Mouse (Mus musculus): ENCODE data around the gene Pitpnm3. TPM values are rescaled to one million over a fixed set of nuclear protein-coding genes. Genes with fewer than 3 reads are reported as not detected.
"Not testable (repeated sequence)": the region's sequence is repeated elsewhere in the genome, so short reads cannot be mapped to it uniquely, and the experiment has no call there.

Gene Pitpnm3
- not detected in 2 replicates for total RNA-seq (2015; ENCODE audit: low replicate concordance)
- total RNA-seq (2017; ENCODE audit: low replicate concordance), result not detected in 2 replicates

DNA sequence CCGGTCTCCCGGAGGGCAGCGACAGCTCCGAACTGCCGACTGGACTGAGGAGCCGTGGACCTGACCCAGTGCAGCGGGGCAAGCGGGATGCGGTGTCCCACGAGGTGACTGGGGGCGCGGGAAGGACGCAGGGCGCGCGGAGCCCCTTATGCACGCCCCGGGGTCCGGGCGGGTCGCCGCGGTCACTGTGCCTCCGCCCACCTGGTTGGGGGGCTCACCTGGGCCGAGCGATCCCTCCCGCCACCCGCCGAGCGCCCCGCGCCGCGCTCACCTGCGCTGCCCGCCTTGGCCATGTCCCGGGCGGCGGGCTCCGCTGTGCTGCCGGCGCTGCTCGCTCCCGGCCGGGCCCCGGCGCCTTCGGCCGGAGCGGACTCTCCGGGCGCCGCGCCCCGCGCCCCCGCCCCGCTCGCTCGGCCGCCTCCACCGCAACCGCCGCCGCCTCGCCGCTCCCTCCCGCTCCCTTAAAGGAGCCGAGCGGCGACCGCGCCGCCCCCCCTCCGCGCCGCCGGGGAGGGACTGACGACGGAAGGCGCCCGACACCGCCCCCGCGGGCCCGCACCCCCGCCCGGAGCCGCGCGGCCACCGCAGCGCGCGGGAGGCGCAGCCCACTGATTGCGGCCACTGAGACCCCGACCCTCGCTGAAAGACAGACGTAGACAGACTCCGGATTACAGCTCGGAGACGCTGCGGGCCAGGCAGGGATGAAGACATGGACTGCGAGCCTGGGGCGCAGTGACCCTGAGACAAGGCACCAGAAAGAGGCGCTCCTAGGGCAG lies at the start of gene Pitpnm3:
TSS of gene Pitpnm3 (minus strand) at position 396 of the 776 bp plus-strand sequence.
- no peak for ATAC-seq (replicated peaks; ENCODE audit: low FRiP score, poor library complexity, severe bottlenecking)

DNA sequence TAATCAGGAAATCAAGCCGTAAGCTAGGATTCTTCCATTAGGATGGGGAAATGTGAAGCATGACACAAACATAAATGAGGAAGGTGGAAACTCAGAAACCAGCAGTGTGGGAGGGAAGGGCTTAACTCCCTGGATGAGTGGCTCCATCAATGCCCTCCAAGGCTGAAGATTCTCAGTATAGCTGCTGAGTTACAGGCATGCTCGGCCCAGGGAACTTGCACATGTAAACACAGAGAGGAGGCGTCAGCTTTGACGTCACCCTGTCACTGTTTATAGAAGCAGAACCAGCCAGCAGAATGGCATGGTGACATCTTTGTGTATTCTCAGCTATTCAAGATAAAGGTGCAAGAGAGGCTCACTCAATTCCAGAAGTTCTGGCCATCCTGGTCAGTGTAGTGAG lies 48.7 kb upstream of the Pitpnm3 start:
- no peak for ATAC-seq (replicated peaks; ENCODE audit: low FRiP score, poor library complexity, severe bottlenecking)

DNA sequence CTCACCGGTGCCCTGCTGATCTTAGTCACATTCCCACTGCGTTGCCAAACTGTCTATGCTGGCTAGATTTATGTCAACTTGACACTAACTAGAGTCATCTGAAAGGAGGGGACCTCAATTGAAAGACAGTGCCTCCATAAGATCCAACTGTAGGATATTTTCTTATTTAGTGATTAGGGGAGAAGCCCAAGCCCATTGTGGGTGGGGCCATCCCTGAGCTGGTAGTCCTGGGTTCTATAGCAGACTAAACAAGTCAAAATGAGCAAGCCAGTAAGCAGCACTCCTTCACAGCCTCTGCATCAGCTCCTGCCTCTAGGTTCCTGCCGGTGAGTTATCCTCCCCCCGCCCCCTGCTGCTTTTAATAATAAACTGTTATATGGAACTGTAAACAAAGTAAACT lies 45.6 kb upstream of the Pitpnm3 start:
- no peak for ATAC-seq (replicated peaks; ENCODE audit: low FRiP score, poor library complexity, severe bottlenecking)

DNA sequence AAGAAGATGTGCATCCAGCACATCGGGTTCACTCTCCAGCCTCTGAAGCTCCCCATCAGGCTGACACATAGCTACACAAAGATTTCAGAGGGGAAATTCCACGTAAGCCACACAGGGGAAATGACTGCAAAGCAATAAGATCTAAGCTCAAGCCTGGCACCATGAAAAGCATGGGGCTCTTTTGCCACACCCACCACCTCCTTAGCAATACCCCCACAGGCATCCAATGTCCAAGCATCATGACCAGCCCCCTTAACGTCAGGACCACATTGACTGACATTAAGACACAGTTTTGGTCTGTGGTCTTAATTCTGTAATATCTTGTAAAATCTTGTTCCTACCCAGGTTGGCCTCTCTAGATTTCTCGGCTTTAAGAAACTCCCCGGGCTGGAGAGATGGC lies 45.0 kb upstream of the Pitpnm3 start:
- ATAC-seq (replicated peaks; ENCODE audit: low FRiP score, poor library complexity, severe bottlenecking), result no peak

DNA sequence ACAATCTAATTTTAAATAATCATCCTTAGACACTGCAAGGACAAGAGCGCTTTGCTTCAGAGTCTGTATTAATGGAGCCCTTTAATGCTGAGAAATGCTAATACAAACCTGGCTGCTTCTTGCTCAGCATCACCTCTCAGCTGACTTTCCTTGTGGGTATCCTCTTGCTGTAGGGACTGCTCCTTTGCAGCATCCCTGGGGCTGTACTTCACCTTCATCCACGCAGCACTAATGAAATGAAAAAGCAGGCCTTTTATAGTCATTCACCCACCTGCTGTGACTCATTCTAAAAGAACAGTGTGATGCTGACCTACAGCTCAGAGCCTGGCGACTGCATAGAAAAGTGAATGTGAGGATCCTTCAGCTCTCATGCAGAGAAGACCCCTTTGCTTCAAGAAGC lies 41.0 kb upstream of the Pitpnm3 start:
- no peak for ATAC-seq (replicated peaks; ENCODE audit: low FRiP score, poor library complexity, severe bottlenecking)

DNA sequence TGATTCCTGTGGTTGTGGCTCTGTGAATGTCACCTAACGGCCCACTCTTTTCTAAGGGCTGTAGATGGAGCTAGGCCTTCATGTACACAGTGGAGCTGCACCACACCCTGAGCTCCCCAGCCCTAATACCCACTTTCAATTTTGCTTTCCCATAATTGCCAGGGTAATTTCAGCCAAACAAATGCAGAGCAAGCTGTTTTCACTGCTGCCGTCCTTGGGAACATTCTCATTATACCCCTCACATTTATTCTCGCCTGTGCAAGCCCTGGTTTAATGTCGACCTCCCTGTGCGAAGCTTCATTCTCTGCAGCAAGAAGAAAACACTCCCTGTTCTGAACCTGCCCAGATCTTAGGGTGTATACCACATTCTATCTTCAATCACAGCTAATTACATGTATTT lies 40.4 kb upstream of the Pitpnm3 start:
- ATAC-seq (replicated peaks; ENCODE audit: low FRiP score, poor library complexity, severe bottlenecking), result no peak

DNA sequence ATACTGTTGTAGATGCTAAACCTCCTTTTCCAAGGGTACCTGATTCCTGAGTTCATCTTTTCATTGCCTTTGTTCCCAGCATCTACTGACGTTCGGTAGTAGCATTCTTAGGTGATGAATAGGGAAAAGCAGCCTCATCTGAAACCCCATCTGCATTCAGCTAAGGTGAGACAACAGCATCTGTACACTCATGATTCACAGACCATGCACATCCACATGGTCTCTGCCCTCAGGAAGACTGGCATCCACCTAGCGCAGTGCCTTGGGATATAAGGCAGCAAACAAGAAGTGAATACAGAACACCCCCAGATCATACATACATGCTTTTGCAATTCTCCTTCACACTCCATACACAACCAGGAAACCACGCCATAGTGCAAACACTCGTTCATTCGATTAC lies 39.1 kb upstream of the Pitpnm3 start:
- no peak for ATAC-seq (replicated peaks; ENCODE audit: low FRiP score, poor library complexity, severe bottlenecking)

DNA sequence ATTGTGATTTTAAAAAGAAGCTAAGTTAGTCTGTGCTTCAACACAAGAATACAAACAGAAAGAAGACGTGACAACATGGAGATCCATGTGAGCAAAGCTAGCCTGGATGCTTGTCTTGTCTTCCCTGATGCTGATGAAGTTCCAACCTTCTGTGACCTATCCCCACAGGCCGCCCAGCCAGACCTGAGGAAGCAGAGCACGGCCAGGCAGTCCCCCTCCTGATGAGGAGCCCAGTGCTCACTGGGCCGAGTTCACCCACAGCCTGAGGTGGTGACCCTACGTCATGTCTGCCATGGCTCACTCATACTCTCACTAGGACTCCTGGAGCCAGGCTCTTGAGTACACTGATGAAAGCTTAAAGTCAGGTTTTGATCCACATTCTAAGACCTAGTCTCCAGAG lies 37.9 kb upstream of the Pitpnm3 start:
- ATAC-seq (replicated peaks; ENCODE audit: low FRiP score, poor library complexity, severe bottlenecking), result no peak

DNA sequence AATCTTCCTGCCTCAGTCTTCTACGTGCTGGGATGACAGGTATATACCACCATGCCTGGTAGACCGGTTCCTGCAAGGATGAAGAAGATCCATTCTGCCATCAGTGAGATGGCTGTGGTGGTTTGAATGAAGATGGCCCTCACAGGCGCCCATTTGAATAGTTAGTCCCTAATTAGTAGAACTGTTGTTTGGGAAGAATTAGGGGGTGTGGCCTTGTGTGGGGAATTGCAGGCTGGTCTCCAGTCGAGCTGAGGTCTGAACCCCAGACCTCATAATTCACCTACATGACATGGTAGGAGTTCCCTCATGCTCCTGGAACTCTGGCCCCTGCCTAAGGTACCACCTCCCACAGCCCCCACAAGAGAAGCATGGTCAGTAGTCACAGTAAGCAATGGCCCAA lies 36.3 kb upstream of the Pitpnm3 start:
- ATAC-seq (replicated peaks; ENCODE audit: low FRiP score, poor library complexity, severe bottlenecking), result not testable (repeated sequence)

DNA sequence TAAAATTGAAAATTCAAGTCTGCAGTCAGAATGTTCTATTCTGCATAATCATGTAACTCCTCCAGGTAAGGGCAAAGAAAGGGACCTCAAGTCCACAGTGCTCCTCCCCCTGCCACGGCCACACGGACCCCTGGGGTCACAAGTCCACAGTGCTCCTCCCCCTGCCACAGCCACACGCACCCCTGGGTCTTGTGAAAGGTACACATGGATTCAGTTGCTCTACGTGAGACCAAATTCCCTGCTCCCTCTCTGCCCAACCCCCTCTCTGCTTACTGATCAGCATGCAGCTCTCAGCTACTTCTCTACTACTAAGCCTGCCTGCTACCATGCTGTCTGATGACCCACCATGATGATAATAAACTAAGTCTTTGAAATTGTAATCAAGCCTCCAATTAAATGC lies 34.3 kb upstream of the Pitpnm3 start:
- ATAC-seq (replicated peaks; ENCODE audit: low FRiP score, poor library complexity, severe bottlenecking), result no peak

DNA sequence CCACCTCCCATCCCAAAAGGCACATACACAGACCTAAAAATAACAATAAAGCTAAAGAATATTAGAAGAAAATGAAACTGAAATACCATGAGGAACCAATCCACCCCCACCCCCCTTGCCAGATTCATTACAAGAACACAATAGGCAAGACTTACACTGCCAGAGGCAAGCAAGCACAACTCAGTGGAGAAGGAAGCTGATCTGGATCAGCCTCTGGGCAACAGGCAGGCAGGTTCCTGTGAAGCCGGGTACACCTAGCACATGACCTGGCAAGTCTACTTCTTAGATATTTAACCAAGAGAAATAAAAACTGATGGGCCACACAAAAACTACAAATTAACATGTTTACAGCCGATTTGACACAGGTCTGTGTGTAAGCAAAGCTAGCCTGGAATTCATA lies 27.6 kb upstream of the Pitpnm3 start:
- ATAC-seq (replicated peaks; ENCODE audit: low FRiP score, poor library complexity, severe bottlenecking), result no peak

DNA sequence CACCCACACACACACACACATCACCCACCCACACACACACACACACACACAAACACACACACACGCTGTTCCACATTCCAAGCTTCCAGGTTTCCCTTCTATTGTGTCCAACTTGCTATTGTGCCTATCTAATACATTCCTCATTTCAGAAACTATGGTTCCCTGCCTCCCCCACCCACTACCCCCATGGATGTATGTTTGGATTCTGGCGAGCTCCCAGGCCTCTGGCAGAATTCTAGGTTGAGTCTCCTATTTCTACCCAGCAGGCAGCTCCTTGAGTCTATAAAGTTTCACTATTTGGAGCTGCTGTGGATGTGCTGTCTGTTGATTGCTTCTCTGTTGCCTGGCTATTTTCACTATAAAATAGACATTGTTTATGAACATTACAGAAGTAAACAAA lies 21.0 kb upstream of the Pitpnm3 start:
- ATAC-seq (replicated peaks; ENCODE audit: low FRiP score, poor library complexity, severe bottlenecking), result no peak

DNA sequence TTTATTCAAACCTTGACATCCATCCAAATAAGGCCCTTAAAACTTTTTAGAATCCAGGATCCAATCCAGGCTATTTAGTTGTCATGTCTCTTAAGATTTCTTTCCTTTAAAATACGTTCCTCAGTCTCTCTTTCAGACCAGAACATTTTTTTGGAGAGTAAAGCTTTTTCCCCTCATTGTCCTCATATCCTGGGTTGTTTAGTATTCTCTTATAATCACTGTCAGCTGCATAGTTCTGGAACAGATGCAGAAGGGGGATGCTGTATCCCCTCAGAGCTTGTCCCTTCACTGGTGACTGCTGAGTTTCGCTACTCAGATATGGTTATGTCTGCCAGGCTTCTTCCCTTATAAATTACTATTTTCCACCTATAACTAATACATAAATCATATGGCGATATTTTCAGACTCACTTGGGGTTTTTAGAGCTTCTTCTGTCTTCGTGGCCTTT lies 20.4 kb upstream of the Pitpnm3 start:
- ATAC-seq (replicated peaks; ENCODE audit: low FRiP score, poor library complexity, severe bottlenecking), result no peak

DNA sequence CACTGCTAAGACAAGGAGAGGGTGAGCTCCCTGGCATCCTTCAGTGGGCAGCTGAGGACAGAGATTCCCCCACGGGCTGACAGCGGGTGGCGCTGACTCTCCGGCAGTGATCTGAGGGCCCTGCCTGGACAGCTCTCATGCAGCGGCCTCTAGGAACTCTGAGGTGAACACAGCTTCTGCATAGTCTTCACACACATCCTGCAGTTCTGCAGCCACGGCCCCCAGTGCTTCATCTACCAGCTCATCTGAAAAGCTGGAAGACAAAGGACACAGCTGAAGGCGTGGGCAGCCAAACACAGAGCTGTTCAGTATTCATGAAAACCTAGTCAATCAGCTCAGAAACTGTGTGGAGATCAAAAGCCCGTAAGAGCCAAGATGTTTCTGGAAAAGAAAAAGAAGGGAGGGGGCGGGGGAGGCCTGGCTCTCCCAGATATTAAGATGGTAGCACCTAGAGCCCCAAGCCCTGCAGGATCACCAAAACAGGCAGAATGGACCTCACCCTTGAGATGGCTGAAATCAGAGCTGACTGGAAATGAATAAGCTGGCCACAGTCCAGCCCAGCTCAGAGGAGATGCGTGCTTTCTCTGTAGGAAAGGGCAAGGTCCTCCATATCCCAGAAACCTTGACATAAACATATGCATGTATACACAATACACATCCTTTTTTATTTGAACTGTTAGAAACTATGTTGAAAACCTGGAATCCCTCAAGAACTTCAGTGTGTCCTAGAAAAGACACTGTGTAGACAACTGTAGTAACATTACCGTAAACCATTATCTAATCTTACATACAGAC lies 19.8 kb upstream of the Pitpnm3 start:
- ATAC-seq (replicated peaks; ENCODE audit: low FRiP score, poor library complexity, severe bottlenecking), result no peak

DNA sequence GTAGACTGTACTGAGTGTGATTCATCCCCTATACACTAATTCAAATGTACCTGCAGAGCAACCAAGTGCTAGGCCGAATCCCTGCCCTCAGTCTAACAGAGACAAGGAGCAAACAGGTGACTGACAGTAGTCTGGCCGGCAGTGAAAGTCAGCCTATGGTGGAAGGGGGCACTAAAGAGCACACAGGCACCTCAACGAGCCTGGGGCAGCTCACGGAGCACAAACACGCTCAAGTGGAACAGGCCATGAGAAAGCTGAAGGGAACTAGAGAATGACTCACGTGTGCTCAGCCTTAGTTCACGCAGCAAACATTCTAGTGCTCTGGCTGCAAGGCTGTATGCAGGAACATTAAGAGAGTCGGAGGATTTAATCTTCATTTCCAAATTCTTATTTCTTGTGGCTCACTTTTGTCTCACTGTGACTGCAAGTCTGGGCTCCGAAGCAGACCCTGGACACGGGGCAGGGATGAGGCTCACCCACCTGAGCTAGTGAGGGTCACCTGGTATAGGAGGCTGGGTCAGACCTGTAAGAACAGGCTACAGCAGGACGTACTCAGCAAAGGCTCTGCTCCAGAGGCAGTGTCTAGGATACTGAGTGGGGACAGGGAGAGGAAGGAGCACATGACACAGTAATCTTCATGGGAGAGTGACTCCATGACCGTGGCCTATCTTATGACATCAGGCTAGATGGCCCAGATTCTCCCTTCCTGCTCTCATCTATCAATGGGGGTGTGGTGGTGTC lies 17.7 kb upstream of the Pitpnm3 start:
- ATAC-seq (replicated peaks; ENCODE audit: low FRiP score, poor library complexity, severe bottlenecking), result no peak

DNA sequence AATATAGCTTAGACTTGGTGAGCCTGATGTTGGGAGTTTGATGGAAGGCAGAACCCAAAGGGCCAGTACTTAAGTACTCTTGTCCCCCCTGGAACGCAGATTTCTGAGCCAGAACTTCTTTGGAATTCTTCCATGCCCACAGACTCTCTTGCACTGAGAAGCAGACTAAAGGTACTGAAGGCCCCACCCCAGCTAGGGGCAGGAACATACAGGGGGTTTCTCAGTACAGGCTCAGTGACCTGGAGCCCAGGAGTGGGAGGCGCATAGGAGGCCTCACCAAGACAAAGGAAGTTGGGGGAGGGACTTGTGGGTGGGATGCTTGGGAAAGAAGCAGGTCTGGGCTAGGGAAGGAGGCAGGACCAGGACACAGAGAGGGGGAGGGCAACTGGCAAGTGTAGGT lies 15.5 kb upstream of the Pitpnm3 start:
- ATAC-seq (replicated peaks; ENCODE audit: low FRiP score, poor library complexity, severe bottlenecking), result no peak

DNA sequence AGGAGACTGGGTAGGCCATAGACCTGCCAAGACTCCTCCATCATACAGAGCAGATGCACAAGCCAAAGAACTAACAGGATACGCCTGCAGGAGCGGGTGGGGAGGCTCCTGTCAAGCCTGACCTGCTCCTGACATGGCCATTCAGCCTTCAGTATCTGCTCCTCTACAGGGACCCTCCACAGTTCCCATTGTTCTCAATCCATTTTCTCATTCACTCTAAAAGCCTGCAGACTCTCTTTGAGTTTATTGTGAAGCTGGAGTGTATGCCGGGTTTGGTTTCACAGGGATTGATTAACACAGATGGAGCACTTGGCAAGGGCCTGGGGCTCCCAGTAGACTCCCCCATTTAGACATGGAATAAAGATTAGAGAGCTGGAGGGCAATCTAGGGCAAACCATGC lies 12.3 kb upstream of the Pitpnm3 start:
- no peak for ATAC-seq (replicated peaks; ENCODE audit: low FRiP score, poor library complexity, severe bottlenecking)

DNA sequence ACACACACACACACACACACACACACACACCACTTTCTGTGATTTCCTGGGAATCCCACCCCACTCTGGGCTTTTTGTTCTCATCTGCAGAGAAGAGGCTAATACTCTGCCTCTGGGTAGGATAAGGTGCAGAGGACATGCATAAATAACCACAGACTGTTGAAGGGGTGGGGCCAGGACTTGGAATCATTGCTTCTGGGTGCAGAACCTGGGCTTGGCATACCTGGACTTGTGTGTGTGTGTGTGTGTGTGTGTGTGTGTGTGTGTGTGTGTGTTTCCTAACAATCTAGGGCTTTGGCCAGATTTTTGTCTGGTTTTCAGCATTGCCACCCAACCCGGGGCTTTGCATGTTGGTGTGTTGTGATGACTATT lies 10.3 kb upstream of the Pitpnm3 start:
- no peak for ATAC-seq (replicated peaks; ENCODE audit: low FRiP score, poor library complexity, severe bottlenecking)

DNA sequence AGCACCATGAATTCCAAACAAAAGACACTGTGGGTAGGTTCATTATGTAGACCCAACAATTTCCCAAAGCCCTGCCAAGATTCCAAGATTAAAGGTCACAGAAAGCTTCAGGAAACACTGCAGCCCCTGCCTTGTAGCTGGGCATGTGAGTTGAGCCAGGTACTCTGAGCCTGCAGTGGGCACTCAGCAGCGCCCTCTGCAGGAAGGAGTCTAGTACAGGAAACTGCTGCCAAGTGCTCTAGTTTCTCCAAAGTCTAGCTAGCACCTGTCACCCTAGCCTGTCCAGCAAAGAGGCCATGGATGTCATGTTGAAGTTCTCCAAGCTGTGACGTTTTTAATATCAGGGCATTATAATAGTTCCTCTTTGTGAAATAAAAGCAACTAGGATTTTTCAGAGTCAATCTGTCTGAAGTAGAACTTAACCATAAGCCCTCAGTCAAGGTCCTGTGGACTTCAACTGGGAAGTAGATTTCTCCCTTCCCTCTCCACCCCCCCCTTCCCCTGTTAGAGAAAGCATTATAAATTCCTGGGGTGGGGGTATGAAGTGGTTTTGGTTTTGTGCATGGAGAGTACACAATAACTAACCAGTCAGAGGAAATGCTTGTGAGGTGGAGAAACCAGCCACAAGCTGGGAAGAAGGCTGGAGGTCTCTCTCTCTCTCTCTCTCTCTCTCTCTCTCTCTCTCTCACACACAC lies 9.8 kb upstream of the Pitpnm3 start:
- no peak for ATAC-seq (replicated peaks; ENCODE audit: low FRiP score, poor library complexity, severe bottlenecking)

DNA sequence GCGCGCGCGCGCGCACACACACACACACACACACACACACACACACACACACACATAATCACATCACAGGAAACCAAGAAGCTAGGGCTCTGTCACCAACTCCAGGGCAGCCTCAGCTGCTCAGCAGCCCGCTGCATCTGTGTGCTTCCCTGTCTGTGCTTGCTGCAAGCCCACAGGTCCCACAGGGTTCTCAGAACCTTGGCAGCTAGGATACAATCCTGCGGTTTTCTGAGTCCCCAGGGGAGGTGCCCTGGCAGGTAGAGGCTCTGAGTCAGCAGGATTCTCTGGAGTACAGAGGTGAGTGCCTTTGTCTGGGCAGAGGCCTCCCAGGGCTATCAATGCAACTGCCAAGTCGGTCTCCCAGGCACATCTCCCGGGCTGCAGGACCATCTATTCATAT lies 7.3 kb upstream of the Pitpnm3 start:
- ATAC-seq (replicated peaks; ENCODE audit: low FRiP score, poor library complexity, severe bottlenecking), result no peak

All from erythroid progenitor cell, adult 5-6 weeks (primary cell).